Mouse (Mus musculus): ENCODE data around the gene 1700056E22Rik. TPM values are rescaled to one million over a fixed set of nuclear protein-coding genes. Genes with fewer than 3 reads are reported as not detected.

1700056E22Rik gene
- total RNA-seq (2021) = 1 to 10 TPM; 1.6 to 1.9 TPM
- long read RNA-seq, experiment 1, partial matches to known transcripts = 0 of 2 reads
- long read RNA-seq, experiment 1, other reads (novel, unspliced or antisense) = 0 of 2 reads
- long read RNA-seq, experiment 2, partial matches to known transcripts = 0 of 1 reads
- long read RNA-seq, experiment 2, other reads (novel, unspliced or antisense) = 0 of 1 reads

DNA sequence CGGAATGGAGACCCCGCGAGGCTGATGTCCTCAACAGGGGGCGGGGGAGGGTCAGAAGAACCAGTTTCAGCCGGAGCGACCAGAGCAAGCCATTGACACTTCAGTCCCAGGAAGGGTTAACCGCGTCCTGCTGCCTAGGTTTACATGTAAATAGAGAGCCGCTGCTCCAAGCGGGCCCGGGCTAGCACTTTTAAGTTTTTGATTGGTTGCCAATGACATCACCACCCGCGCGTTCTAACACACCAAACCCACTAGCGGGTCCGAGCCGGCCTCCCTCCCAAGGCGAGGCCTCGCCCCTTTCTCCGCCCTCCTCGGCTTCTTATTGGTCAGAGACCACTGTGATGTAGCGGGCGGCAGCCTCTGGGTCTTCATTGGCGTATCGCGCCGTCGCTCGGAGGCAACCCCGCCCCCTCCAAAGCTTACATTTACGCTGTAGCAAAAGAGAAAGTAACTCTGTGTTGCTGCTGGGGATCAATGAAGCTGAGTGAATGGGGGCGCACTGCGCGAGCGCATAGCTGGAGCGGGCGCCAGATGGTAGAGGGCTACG, at the start of gene 1700056E22Rik:
Gene 1700056E22Rik, minus strand, starts transcription at position 291 of the 547 bp plus-strand sequence.
- DNase-seq = peak; percentile 99
- intact Hi-C loops (cut with DNase I; ENCODE audit: low total_unique reads) = no loop called here

- intact Hi-C loops (cut with DNase I; ENCODE audit: low total_unique reads) = no loop called here
These were observed 49.1 kb upstream of the 1700056E22Rik start for GRCm38 (mm10) chr1:184083166-184083565.

DNA sequence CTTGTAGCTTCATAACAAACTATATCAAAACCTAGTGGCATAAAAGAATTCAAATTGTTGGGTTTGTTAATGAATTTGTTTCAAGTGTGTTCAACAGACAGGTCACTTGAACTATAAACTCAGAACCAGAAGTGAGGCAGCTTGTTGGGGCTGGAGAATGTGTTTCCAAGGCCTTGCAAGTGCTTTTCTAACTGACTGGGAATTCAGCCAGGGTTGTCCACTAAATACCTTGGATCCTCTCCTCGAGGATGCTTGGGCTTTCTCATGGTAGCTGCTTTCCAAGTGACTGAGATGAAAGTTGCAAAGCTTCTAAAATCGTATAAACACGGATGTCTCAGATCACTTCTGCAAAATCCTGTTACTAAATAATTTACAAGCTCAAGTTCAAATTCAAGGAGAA, 48.6 kb upstream of the 1700056E22Rik start:
- no peak for DNase-seq
- intact Hi-C loops (cut with DNase I; ENCODE audit: low total_unique reads) = no loop called here

More at GRCm38 (mm10) chr1:184083166-184083565, 49.1 kb upstream of the 1700056E22Rik start:
- no peak for DNase-seq

- DNase-seq = no peak
- intact Hi-C loops (cut with DNase I; ENCODE audit: low total_unique reads) = no loop called here
These were observed 45.2 kb upstream of the 1700056E22Rik start for GRCm38 (mm10) chr1:184079304-184079703.

- no peak for DNase-seq
- intact Hi-C loops (cut with DNase I; ENCODE audit: low total_unique reads) = no loop called here
These were observed 42.7 kb upstream of the 1700056E22Rik start for GRCm38 (mm10) chr1:184076756-184077155.

DNA sequence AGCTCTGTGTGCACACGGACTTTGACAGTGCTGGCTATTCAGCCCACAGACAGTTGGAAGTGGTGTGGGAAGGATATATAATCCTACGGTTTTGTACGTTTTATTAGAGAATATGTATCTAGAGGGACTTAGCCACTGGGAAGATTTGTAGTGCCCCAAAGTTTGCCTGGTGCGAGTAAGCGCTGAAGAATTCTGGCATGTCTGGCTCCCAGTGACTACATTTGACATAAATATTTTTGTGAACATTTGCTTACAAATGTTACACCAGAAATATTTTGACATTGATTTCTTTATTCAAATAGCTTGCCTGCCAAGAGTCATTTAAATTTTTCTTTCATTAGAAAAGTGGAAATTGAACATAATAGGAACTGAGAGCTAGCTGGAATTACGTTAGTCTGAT, 42.0 kb upstream of the 1700056E22Rik start:
- DNase-seq = no peak
- intact Hi-C loops (cut with DNase I; ENCODE audit: low total_unique reads) = no loop called here

GRCm38 (mm10) chr1:184068971-184069370, 34.9 kb upstream of the 1700056E22Rik start:
- intact Hi-C loops (cut with DNase I; ENCODE audit: low total_unique reads) = no loop called here
- no peak for DNase-seq

- DNase-seq = no peak
- intact Hi-C loops (cut with DNase I; ENCODE audit: low total_unique reads) = no loop called here
These were observed 33.8 kb upstream of the 1700056E22Rik start for GRCm38 (mm10) chr1:184067704-184068558.

GRCm38 (mm10) chr1:184066460-184067287, 32.6 kb upstream of the 1700056E22Rik start:
- intact Hi-C loops (cut with DNase I; ENCODE audit: low total_unique reads) = no loop called here
- DNase-seq = no peak

DNA sequence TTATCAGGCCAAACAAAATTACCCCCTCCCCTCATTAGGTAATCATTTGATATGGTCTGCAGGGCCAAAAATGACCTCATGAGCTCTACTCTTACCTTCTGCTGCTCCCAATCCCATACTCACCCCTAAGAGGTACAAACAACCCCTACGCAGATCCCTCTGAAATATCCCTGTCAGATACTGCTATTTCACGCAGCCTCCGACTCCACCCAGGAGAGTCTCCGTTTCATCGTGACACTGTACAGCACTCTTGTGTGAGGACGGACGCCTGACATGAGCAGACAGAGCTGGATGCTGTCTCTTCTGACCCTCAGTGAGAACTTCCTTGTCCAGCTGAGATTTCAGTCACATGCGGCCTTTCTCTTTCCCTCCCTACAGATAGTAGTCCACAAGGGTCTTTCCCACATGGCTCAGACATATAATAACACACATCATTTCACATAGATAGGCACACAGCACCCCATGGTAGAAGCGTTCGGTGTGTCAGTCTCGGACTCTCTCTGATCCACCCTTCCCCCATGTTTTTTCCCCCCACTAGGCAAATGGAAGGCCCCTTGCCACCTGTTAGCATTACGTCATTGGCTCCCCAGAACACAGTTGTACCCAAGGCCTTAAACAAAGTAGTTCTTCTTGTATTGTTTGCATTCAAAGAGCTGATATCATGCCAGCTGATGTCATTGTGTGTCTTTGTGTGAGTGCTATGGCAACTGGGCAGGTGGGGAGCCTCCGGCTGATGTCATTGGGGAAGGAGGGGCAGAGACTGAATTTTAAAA, 31.7 kb upstream of the 1700056E22Rik start:
- intact Hi-C loops (cut with DNase I; ENCODE audit: low total_unique reads) = no loop called here
- no peak for DNase-seq

GRCm38 (mm10) chr1:184064306-184064705, 30.2 kb upstream of the 1700056E22Rik start:
- no peak for DNase-seq

DNA sequence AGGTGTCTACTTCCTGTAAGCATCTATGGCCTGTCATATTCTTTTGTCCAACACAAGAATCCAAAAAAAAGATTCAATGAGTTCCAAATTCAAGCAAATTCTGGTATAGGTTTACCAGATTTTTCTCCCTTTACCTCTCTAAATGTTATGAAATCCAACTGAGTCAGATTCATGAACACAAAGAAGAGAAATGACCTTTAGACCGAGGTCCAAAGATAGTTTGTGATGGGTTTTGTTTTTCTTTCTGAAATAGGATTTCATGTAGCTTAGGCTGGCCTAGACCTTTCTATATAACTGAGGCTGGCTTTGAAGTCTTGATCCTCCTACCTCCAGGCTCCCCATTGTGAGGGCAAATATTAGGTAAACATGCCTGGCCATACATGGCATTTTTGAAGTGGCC, 27.8 kb upstream of the 1700056E22Rik start:
- intact Hi-C loops (cut with DNase I; ENCODE audit: low total_unique reads) = no loop called here
- no peak for DNase-seq

More at GRCm38 (mm10) chr1:184064306-184064705, 30.2 kb upstream of the 1700056E22Rik start:
- intact Hi-C loops (cut with DNase I; ENCODE audit: low total_unique reads) = no loop called here

DNA sequence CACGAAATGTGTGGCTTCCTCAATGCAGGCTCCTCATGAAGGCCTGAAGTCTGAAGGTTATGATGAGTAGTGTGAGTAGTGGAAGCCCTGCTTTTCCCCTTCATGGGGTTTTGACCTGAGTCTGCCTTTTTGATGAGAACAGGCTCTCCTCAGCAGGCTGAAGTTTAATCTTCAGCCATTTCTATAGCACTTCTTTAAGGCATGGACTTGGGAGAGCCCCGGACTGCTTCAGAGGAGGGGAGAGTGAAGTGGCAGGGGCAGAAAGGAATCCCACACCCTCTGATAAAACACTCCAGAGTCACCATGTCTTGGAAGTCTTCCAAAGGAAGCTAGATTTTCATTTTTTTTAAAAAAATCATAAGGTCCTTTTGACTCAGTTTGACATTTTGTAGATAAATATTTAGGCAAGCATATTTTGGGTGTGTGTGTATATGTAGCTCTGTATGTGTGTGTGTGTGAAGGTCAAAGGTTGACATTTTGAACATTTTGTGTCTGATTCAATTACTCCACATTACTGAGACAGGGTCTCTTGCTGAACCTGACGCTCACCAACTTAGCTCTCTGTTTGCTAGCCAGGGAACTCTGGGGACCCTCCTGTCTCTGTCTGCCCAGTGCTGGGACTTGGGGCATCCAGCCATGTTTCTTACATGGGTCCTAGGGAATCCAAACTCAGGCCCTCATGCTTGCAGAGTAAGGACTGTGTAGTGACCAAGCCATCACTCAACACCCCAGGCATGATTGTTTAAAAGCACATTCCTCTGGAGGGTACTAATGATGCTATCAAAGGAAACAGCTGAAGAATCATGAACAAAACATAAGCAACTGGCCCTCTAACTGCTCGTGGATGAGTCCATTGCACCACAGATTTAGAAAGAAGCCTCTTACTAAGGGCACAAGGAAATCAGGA, 27.0 kb upstream of the 1700056E22Rik start:
- intact Hi-C loops (cut with DNase I; ENCODE audit: low total_unique reads) = no loop called here
- no peak for DNase-seq

DNA sequence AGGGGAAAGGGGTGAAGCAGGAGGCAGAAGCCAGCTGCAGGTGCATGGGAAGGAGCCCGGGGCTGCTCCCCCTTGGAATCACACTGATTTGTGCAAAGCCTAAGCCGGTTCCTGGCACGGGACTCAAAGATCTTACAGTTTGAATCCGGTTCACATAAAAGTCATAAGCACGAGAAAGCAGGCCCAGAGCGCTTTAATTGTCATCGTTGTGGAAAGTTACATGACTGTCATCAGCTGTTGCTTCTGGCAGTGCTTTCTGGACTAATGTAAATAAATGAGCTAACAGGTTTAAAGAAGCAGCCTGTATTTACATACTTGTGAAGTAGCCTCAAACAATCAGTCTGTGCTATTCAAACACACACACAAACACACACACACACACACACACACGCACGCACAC, 26.3 kb upstream of the 1700056E22Rik start:
- intact Hi-C loops (cut with DNase I; ENCODE audit: low total_unique reads) = no loop called here
- DNase-seq = no peak

DNA sequence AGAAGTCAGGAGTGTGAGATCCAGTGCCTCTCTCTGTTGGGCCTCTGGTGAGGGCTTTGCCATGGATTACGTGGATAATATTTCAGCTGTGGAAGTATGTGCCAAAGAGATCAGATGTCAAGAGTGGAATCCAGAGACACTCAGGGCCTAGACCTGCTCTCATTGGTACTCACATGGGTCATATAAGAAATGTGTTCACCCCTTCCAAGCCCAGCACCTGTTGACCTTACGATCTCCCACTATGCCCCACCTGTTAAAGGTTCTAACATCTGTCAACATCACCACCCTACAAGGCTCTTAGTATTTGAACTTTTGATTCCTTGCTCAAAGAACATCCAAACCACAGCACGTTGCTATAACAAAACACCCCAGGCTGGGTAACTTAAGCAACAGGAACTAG, 25.7 kb upstream of the 1700056E22Rik start:
- intact Hi-C loops (cut with DNase I; ENCODE audit: low total_unique reads) = no loop called here
- DNase-seq = no peak

- intact Hi-C loops (cut with DNase I; ENCODE audit: low total_unique reads) = no loop called here
- no peak for DNase-seq
These were observed 24.1 kb upstream of the 1700056E22Rik start for GRCm38 (mm10) chr1:184058206-184058605.

- intact Hi-C loops (cut with DNase I; ENCODE audit: low total_unique reads) = no loop called here
- no peak for DNase-seq
These were observed 20.1 kb upstream of the 1700056E22Rik start for GRCm38 (mm10) chr1:184054176-184054575.

- no peak for DNase-seq
- intact Hi-C loops (cut with DNase I; ENCODE audit: low total_unique reads) = no loop called here
These were observed 19.6 kb upstream of the 1700056E22Rik start for GRCm38 (mm10) chr1:184053711-184054110.
